Mouse (Mus musculus) forebrain, embryonic 11.5 days (tissue): Measurements from ENCODE around the gene Ppl. TPM values are rescaled to one million over a fixed set of nuclear protein-coding genes. Genes with fewer than 3 reads are reported as not detected.

ENCODE experiments used
- ATAC-seq: fragments of 200-750 bp; cut with Nextera tagmentation; replicated peaks from 2 replicates; pipeline ENCODE4 v1.8.0; 2017; ENCODE audit warnings: moderate TSS enrichment; ENCODE audit not compliant: low FRiP score
- DNase-seq: peaks from one replicate; pipeline ENCODE4 v3.0.0-alpha.2; 2017; ENCODE audit warnings: low spot score
- H3K27ac ChIP-seq: fragments of 300-500 bp; sonication (generic); 2 replicates; pipeline ENCODE4 v1.5.1; 2014; ENCODE audit warnings: low read depth, low read length
- H3K27me3 ChIP-seq: fragments of 300-500 bp; sonication (generic); 2 replicates; pipeline ENCODE4 v1.6.1; 2014; ENCODE audit warnings: mild to moderate bottlenecking, low read length, mixed read lengths; ENCODE audit not compliant: control insufficient read depth, insufficient read depth
- H3K36me3 ChIP-seq: fragments of 300-500 bp; sonication (generic); 2 replicates; pipeline ENCODE4 v1.6.1; 2014; ENCODE audit warnings: mild to moderate bottlenecking, low read length, moderate library complexity, mixed read lengths; ENCODE audit not compliant: control insufficient read depth, insufficient read depth
- H3K4me1 ChIP-seq: fragments of 300-500 bp; sonication (generic); replicated peaks from 2 replicates; pipeline ENCODE4 v1.6.1; 2014; ENCODE audit warnings: low read length, mixed read lengths; ENCODE audit not compliant: control insufficient read depth, insufficient read depth
- H3K4me2 ChIP-seq: fragments of 300-500 bp; sonication (generic); 2 replicates; pipeline ENCODE4 v1.6.1; 2014; ENCODE audit warnings: low read depth, mild to moderate bottlenecking, low read length, moderate library complexity, mixed read lengths; ENCODE audit not compliant: severe bottlenecking
- H3K4me3 ChIP-seq: fragments of 300-500 bp; sonication (generic); 2 replicates; pipeline ENCODE4 v1.5.1; 2014; ENCODE audit warnings: low read depth, low read length
- H3K9ac ChIP-seq: fragments of 300-500 bp; sonication (generic); 2 replicates; pipeline ENCODE4 v1.6.1; 2014; ENCODE audit warnings: low read length
- H3K9me3 ChIP-seq: fragments of 300-500 bp; sonication (generic); 2 replicates; pipeline ENCODE4 v1.6.1; 2016; ENCODE audit warnings: low read length, mixed read lengths; ENCODE audit not compliant: control insufficient read depth
- WGBS: fragments of 180-500 bp; shearing (Covaris S2); extraction: QIAGEN DNeasy Blood & Tissue Kit; methylation state at CpG from one replicate; pipeline ENCODE4 v1.1.7; 2014; 5-methylcytosine and 5-hydroxymethylcytosine counted together
- polyA plus RNA-seq: library from polyadenylated mRNA; unstranded; fragments of >200 nt; fragmentation: Nextera tagmentation; extraction: Ambion mirVana; gene quantifications from 2 replicates; pipeline ENCODE4 v1.2.1, GENCODE M21; 2014

Ppl gene
- polyA plus RNA-seq = 1.3 and 1.5 TPM in 2 replicates

GRCm38 (mm10) chr16:5132401-5132801 is at the start of gene Ppl:
Ppl (minus strand) TSS chr16:5132421.
- Histone ChIP-seq H3K27me3 (peaks cover 36% of the 10 kb centered on the region), H3K9ac (no peak within 1 kb of the TSS), H3K4me1 (peaks cover 4% of the 10 kb centered on the region; the same call in 1 of the 2 replicates), H3K4me2 (peak within 1 kb of the TSS; percentile 49; the same call in 1 of the 2 replicates), H3K9me3 (no peaks in the 10 kb centered on the region), H3K4me3 (peak within 1 kb of the TSS; percentile 24), H3K36me3 (no peaks in the 10 kb centered on the region), H3K27ac (no peak within 1 kb of the TSS)
- WGBS = under 1% methylated on average over 39 of the region's 39 CpGs
- no peak for DNase-seq
- ATAC-seq = no peak

- Histone ChIP-seq H3K4me2 (no peak overlapping the region), H3K4me3 (no peak overlapping the region), H3K4me1 (no peaks in the 10 kb centered on the region), H3K9ac (no peak overlapping the region), H3K9me3 (no peaks in the 10 kb centered on the region), H3K27me3 (no peaks in the 10 kb centered on the region), H3K27ac (no peak overlapping the region), H3K36me3 (no peaks in the 10 kb centered on the region)
- WGBS = 98% methylated on average over 6 of the region's 6 CpGs
- ATAC-seq (no peak), DNase-seq (no peak)
Measured at GRCm38 (mm10) chr16:5172636-5173035, 40.4 kb upstream of the Ppl start.

GRCm38 (mm10) chr16:5168829-5169228 is 36.6 kb upstream of the Ppl start:
- Histone ChIP-seq H3K27ac (no peak overlapping the region), H3K27me3 (no peaks in the 10 kb centered on the region), H3K4me2 (no peak overlapping the region), H3K4me1 (no peaks in the 10 kb centered on the region), H3K9ac (no peak overlapping the region), H3K4me3 (no peak overlapping the region), H3K36me3 (no peaks in the 10 kb centered on the region), H3K9me3 (no peaks in the 10 kb centered on the region)
- no peak for DNase-seq
- ATAC-seq = no peak
- 76% methylated on average over 5 of the region's 5 CpGs for WGBS

- Histone ChIP-seq H3K9ac (no peak overlapping the region), H3K4me3 (no peak overlapping the region), H3K9me3 (no peaks in the 10 kb centered on the region), H3K4me2 (no peak overlapping the region), H3K36me3 (no peaks in the 10 kb centered on the region), H3K27ac (no peak overlapping the region), H3K4me1 (no peaks in the 10 kb centered on the region), H3K27me3 (no peaks in the 10 kb centered on the region)
- no peak for DNase-seq
- ATAC-seq = no peak
- 87% methylated on average over 2 of the region's 2 CpGs for WGBS
Measured at GRCm38 (mm10) chr16:5168038-5168437, 35.8 kb upstream of the Ppl start.

DNA sequence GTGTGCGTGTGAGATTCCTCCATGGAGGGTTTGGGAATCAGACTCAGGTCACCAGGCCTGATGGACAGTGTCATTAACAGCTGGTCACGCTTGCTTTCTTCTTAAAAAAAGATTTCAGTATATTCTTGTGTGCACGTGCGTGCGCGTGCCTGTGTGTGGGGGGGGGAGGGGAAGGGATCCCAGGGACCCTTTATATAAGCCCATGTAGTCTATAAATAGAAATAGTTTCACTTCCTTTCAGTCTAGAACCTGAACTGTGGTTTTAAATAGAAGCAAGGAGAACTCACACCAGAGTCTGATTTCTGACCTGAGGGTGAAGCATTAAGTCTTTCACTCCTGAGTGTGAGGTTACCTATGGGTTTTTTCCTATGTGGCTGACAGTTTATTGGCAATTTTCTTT is 32.1 kb upstream of the Ppl start:
- Histone ChIP-seq H3K27me3 (no peaks in the 10 kb centered on the region), H3K4me1 (no peaks in the 10 kb centered on the region), H3K27ac (no peak overlapping the region), H3K9ac (no peak overlapping the region), H3K4me2 (no peak overlapping the region), H3K4me3 (no peak overlapping the region), H3K9me3 (no peaks in the 10 kb centered on the region), H3K36me3 (no peaks in the 10 kb centered on the region)
- WGBS = 87% methylated on average over 6 of the region's 6 CpGs
- ATAC-seq = no peak
- DNase-seq = no peak

GRCm38 (mm10) chr16:5159248-5159647 is 27.0 kb upstream of the Ppl start:
- no peak for ATAC-seq
- WGBS = 90% methylated on average over 8 of the region's 8 CpGs
- H3K4me1 ChIP-seq = no peaks in the 10 kb centered on the region

DNA sequence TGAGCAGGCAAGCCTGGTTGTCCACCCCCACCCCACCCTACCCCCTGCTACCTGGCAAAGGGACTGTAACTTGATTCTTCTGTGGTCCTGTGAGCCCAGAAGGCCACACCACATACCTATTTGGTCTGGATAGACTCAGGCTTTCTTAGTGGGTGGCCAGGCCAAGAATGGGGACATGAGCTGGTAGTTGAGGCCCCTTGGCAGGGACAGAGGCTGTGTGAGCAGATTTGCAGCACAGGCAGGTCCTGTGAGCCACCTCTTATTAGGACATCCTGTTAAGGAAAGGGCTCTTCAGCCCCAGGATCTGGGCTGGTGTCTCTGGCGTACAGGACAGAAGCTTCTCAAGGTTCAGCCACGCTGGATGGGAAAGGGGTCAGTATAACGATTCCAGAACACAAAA is 24.9 kb upstream of the Ppl start:
- Histone ChIP-seq H3K4me2 (no peak overlapping the region), H3K9ac (no peak overlapping the region), H3K4me1 (no peaks in the 10 kb centered on the region), H3K36me3 (no peaks in the 10 kb centered on the region), H3K4me3 (no peak overlapping the region), H3K9me3 (no peaks in the 10 kb centered on the region), H3K27ac (no peak overlapping the region), H3K27me3 (no peaks in the 10 kb centered on the region)
- DNase-seq (no peak), ATAC-seq (no peak)
- 87% methylated on average over 3 of the region's 3 CpGs for WGBS

More at GRCm38 (mm10) chr16:5159248-5159647, 27.0 kb upstream of the Ppl start:
- no peak for DNase-seq
- Histone ChIP-seq H3K27ac (no peak overlapping the region), H3K4me3 (no peak overlapping the region), H3K9me3 (no peaks in the 10 kb centered on the region), H3K9ac (no peak overlapping the region), H3K27me3 (no peaks in the 10 kb centered on the region), H3K4me2 (no peak overlapping the region), H3K36me3 (no peaks in the 10 kb centered on the region)

GRCm38 (mm10) chr16:5156495-5156894 is 24.3 kb upstream of the Ppl start:
- ATAC-seq (no peak), DNase-seq (no peak)
- H3K27ac ChIP-seq = no peak overlapping the region
- WGBS = 65% methylated on average over 2 of the region's 2 CpGs
- no peaks in the 10 kb centered on the region for H3K9me3 ChIP-seq
- H3K27me3 ChIP-seq = no peaks in the 10 kb centered on the region
- H3K9ac ChIP-seq = no peak overlapping the region
- no peaks in the 10 kb centered on the region for H3K4me1 ChIP-seq
- no peak overlapping the region for H3K4me2 ChIP-seq
- no peaks in the 10 kb centered on the region for H3K36me3 ChIP-seq
- no peak overlapping the region for H3K4me3 ChIP-seq

DNA sequence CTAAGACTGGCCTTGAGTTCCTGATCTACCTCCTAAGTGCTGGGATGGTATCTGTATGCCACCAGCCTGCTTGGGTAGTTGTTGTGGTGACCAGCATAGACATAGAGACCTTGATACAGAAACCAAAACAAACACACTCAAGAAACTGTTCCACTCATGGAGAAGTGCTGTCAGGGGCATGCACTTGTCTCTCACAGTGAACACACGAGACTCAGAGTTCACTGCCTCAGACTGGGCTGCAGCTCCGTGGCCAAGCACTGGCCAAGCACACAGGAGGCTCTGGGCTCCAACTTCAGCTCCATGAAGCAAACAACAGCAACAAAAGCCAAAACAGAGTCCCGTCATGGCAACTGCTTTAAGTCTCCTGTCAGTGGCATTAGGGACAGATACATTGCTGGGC is 22.8 kb upstream of the Ppl start:
- no peak overlapping the region for H3K4me3 ChIP-seq
- DNase-seq (no peak), ATAC-seq (no peak)
- H3K9me3 ChIP-seq = no peaks in the 10 kb centered on the region
- no peaks in the 10 kb centered on the region for H3K36me3 ChIP-seq
- no peak overlapping the region for H3K9ac ChIP-seq
- H3K27ac ChIP-seq = no peak overlapping the region
- 71% methylated on average over 3 of the region's 3 CpGs for WGBS
- H3K27me3 ChIP-seq = no peaks in the 10 kb centered on the region; the same call in 1 of the 2 replicates
- no peak overlapping the region for H3K4me2 ChIP-seq
- no peaks in the 10 kb centered on the region for H3K4me1 ChIP-seq
